Mouse (Mus musculus): ENCODE data around the gene Pih1d1. TPM values are rescaled to one million over a fixed set of nuclear protein-coding genes. Genes with fewer than 3 reads are reported as not detected.

The Pih1d1 gene
- total RNA-seq, 2 experiments from 2014 or later, result 51.4 to 132 TPM

GRCm38 (mm10) chr7:45126147-45126843, 27.8 kb upstream of the Pih1d1 start:
- no peak for ATAC-seq (ENCODE audit: poor library complexity, severe bottlenecking)

- ATAC-seq (ENCODE audit: poor library complexity, severe bottlenecking), result no peak
These were observed 27.0 kb upstream of the Pih1d1 start for GRCm38 (mm10) chr7:45126844-45127699.

GRCm38 (mm10) chr7:45127700-45128224, 26.3 kb upstream of the Pih1d1 start:
- no peak for ATAC-seq (ENCODE audit: poor library complexity, severe bottlenecking)

GRCm38 (mm10) chr7:45128624-45129246, 25.4 kb upstream of the Pih1d1 start, which contains the start of gene Rpl13a:
Rpl13a (minus strand) TSS chr7:45128761.
- peak; percentile 77 for ATAC-seq (ENCODE audit: poor library complexity, severe bottlenecking)

GRCm38 (mm10) chr7:45129318-45129717, 24.8 kb upstream of the Pih1d1 start:
- ATAC-seq (ENCODE audit: poor library complexity, severe bottlenecking), result 0 out of 2 replicates have a peak, but pooled peaks have one; percentile 0

- ATAC-seq (ENCODE audit: poor library complexity, severe bottlenecking), result no peak
These were observed 24.2 kb upstream of the Pih1d1 start for GRCm38 (mm10) chr7:45129776-45130512.

- ATAC-seq (ENCODE audit: poor library complexity, severe bottlenecking), result no peak
These were observed 22.3 kb upstream of the Pih1d1 start for GRCm38 (mm10) chr7:45131850-45132249.

GRCm38 (mm10) chr7:45133446-45134159, 20.5 kb upstream of the Pih1d1 start:
- ATAC-seq (ENCODE audit: poor library complexity, severe bottlenecking), result no peak

GRCm38 (mm10) chr7:45134544-45135026, 19.5 kb upstream of the Pih1d1 start:
- peak; percentile 21; the same call in 1 of the 2 replicates for ATAC-seq (ENCODE audit: poor library complexity, severe bottlenecking)

- ATAC-seq (ENCODE audit: poor library complexity, severe bottlenecking), result no peak
These were observed 18.7 kb upstream of the Pih1d1 start for GRCm38 (mm10) chr7:45135370-45135769.

- ATAC-seq (ENCODE audit: poor library complexity, severe bottlenecking), result peak; percentile 93
These were observed 18.0 kb upstream of the Pih1d1 start, which contains the start of the genes Gm45713 and Flt3l for GRCm38 (mm10) chr7:45135993-45136567. Gm45713 (minus strand) TSS chr7:45136231. Flt3l (minus strand) TSS chr7:45136432.

GRCm38 (mm10) chr7:45137171-45138006, 16.7 kb upstream of the Pih1d1 start:
- peak; percentile 39 for ATAC-seq (ENCODE audit: poor library complexity, severe bottlenecking)

- no peak for ATAC-seq (ENCODE audit: poor library complexity, severe bottlenecking)
These were observed 15.7 kb upstream of the Pih1d1 start for GRCm38 (mm10) chr7:45138403-45138802.

GRCm38 (mm10) chr7:45139904-45140723, 14.0 kb upstream of the Pih1d1 start:
- ATAC-seq (ENCODE audit: poor library complexity, severe bottlenecking), result no peak

- ATAC-seq (ENCODE audit: poor library complexity, severe bottlenecking), result no peak
These were observed 12.8 kb upstream of the Pih1d1 start for GRCm38 (mm10) chr7:45141319-45141718.

- no peak for ATAC-seq (ENCODE audit: poor library complexity, severe bottlenecking)
These were observed 12.2 kb upstream of the Pih1d1 start for GRCm38 (mm10) chr7:45141914-45142313.
